Mouse (Mus musculus): Measurements from ENCODE around the gene Strn4. TPM values are rescaled to one million over a fixed set of nuclear protein-coding genes. Genes with fewer than 3 reads are reported as not detected.

The Strn4 gene
- polyA plus RNA-seq, 1 experiment from 2014 or later = 193 TPM

- no peak overlapping the region for H3K27ac ChIP-seq (replicated peaks)
- H3K9me3 ChIP-seq = peaks cover 4% of the 10 kb centered on the region; the same call in 1 of the 2 replicates
- H3K4me2 ChIP-seq (replicated peaks) = peak overlapping the region; percentile 27
- H3K4me3 ChIP-seq = peak overlapping the region; percentile 35
- peak; percentile 31; the same call in 1 of the 2 replicates for ATAC-seq (replicated peaks)
- 0 out of 2 replicates have a peak, but pooled peaks cover 4% of the 10 kb centered on the region for H3K4me1 ChIP-seq
- no peak overlapping the region for H3K9ac ChIP-seq (replicated peaks)
- peaks cover 27% of the 10 kb centered on the region for H3K27me3 ChIP-seq
- peaks cover 9% of the 10 kb centered on the region for H3K36me3 ChIP-seq
- WGBS = 9% methylated on average over 85 of the region's 95 CpGs
Measured at GRCm38 (mm10) chr7:16885271-16885776, 69.6 kb downstream of the Strn4 start.

- Histone ChIP-seq H3K27me3 (peaks cover 27% of the 10 kb centered on the region), H3K27ac (replicated peaks) (no peak overlapping the region), H3K36me3 (peaks cover 9% of the 10 kb centered on the region), H3K4me2 (replicated peaks) (no peak overlapping the region), H3K9me3 (peaks cover 4% of the 10 kb centered on the region; the same call in 1 of the 2 replicates), H3K9ac (replicated peaks) (no peak overlapping the region), H3K4me3 (peak overlapping the region; percentile 35), H3K4me1 (peaks cover 2% of the 10 kb centered on the region)
- 46% methylated on average over 56 of the region's 59 CpGs for WGBS
- no peak for ATAC-seq (replicated peaks)
Measured at GRCm38 (mm10) chr7:16885905-16886304, 70.2 kb downstream of the Strn4 start.

Other genes with a start within 250 kb of the Strn4 start
- gene Arhgap35, start 200.9 kb upstream of the Strn4 start, polyA plus RNA-seq (2015; fragmentation: Nextera tagmentation; extraction: Ambion mirVana) = 37.5 and 38.9 TPM in 2 replicates
- not detected in 2 replicates for gene Ceacam15, start 140.2 kb upstream of the Strn4 start, polyA plus RNA-seq (2015; fragmentation: Nextera tagmentation; extraction: Ambion mirVana)
- gene Ceacam9, start 94.0 kb upstream of the Strn4 start, polyA plus RNA-seq (2015; fragmentation: Nextera tagmentation; extraction: Ambion mirVana) = 0.13 and 0.18 TPM in 2 replicates
- 395 and 401 TPM in 2 replicates for gene Ap2s1, start 77.5 kb upstream of the Strn4 start, polyA plus RNA-seq (2015; fragmentation: Nextera tagmentation; extraction: Ambion mirVana)
- gene Slc1a5, start 34.5 kb upstream of the Strn4 start, polyA plus RNA-seq (2015; fragmentation: Nextera tagmentation; extraction: Ambion mirVana) = 10.0 and 13.6 TPM in 2 replicates
- gene Fkrp, start 843 bp downstream of the Strn4 start, polyA plus RNA-seq (2015; fragmentation: Nextera tagmentation; extraction: Ambion mirVana) = 28.2 and 29.0 TPM in 2 replicates
- gene Prkd2, start 27.0 kb downstream of the Strn4 start, polyA plus RNA-seq (2015; fragmentation: Nextera tagmentation; extraction: Ambion mirVana) = 7.0 and 8.0 TPM in 2 replicates
- gene Dact3, start 59.4 kb downstream of the Strn4 start, polyA plus RNA-seq (2015; fragmentation: Nextera tagmentation; extraction: Ambion mirVana) = 3.3 and 3.4 TPM in 2 replicates
- 4.4 TPM in 2 replicates for gene Gng8, start 75.9 kb downstream of the Strn4 start, polyA plus RNA-seq (2015; fragmentation: Nextera tagmentation; extraction: Ambion mirVana)
- 0.13 and 0.29 TPM in 2 replicates for gene Ptgir, start 90.6 kb downstream of the Strn4 start, polyA plus RNA-seq (2015; fragmentation: Nextera tagmentation; extraction: Ambion mirVana)
- gene Calm3, start 108.2 kb downstream of the Strn4 start, polyA plus RNA-seq (2015; fragmentation: Nextera tagmentation; extraction: Ambion mirVana) = 291 and 305 TPM in 2 replicates
- gene Pnmal2, start 128.8 kb downstream of the Strn4 start, polyA plus RNA-seq (2015; fragmentation: Nextera tagmentation; extraction: Ambion mirVana) = 87.4 and 102 TPM in 2 replicates
- gene Pnmal1, start 143.8 kb downstream of the Strn4 start, polyA plus RNA-seq (2015; fragmentation: Nextera tagmentation; extraction: Ambion mirVana) = 47.9 and 53.1 TPM in 2 replicates
- gene Gm42372, start 167.2 kb downstream of the Strn4 start, polyA plus RNA-seq (2015; fragmentation: Nextera tagmentation; extraction: Ambion mirVana) = 3.7 and 4.3 TPM in 2 replicates
- gene Ccdc8, start 176.8 kb downstream of the Strn4 start, polyA plus RNA-seq (2015; fragmentation: Nextera tagmentation; extraction: Ambion mirVana) = 6.8 and 7.0 TPM in 2 replicates
- gene Ppp5c, start 212.0 kb downstream of the Strn4 start, polyA plus RNA-seq (2015; fragmentation: Nextera tagmentation; extraction: Ambion mirVana) = 103 and 111 TPM in 2 replicates
- gene Hif3a, start 246.5 kb downstream of the Strn4 start, polyA plus RNA-seq (2015; fragmentation: Nextera tagmentation; extraction: Ambion mirVana) = 4.3 and 4.9 TPM in 2 replicates